Mouse (Mus musculus): Measurements from ENCODE around the gene Npas3.

The Npas3 gene

DNA sequence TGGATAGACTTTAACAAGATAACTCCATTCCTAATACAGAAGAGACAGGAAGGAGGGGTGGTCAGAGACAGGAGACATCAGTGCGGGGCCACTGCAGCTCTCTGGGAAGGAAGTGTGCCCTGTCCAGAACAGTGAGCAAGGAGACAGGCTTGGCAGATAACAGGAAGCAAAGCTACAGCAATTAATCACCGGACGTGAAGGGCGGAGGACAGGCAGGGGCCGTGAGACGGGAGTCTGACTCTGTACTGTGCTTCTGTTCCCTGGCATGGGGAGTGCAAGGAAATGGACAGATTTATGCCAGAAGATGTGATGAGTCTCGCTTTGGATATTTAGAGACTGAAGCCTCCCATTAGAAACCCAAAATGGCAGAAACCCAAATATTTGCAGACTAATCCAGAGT lies 47.3 kb downstream of the Npas3 start:
- no peak for DNase-seq (ENCODE audit: low spot score)

DNA sequence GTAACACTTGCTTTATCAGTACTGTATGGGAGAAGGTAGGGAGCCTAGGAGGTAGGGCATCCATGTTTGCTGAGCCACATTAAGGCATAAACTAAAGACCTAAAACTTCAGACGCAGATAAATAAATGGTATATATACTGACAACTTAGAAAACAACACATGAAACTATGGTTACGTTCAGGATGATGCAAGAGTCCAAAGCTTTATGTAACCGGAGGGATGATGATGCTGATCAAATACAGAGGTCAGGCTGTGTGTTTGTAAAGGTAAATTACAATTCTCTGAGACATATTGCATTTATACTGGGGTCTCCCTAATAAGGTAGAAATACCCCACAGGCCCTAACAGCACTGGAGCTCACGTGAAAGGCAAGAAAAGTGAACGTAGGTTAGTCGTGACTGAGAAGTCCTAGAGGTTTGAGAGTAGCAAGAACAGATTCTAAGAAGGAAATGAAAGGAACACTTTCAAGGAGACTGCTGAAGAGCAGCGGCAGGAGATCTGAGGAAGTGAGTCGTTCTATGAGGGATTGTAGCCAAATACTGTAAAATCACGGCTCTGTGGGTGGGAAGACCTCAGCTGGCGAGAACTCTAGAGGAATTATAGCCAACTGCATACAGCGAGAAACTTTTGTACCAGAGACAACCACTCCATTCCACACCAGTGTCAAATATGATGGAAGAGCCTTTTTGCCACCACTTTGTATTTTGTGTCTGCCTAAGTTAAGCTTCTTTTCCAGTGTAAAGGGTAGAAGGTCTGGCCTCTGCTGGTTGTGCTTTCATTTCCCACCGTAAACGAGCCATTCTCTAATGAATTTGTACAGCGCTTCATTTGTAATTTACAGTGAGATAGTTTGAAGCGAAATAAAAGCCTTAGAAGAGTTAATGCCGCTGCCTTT lies 49.7 kb downstream of the Npas3 start:
- no peak for DNase-seq (ENCODE audit: low spot score)

DNA sequence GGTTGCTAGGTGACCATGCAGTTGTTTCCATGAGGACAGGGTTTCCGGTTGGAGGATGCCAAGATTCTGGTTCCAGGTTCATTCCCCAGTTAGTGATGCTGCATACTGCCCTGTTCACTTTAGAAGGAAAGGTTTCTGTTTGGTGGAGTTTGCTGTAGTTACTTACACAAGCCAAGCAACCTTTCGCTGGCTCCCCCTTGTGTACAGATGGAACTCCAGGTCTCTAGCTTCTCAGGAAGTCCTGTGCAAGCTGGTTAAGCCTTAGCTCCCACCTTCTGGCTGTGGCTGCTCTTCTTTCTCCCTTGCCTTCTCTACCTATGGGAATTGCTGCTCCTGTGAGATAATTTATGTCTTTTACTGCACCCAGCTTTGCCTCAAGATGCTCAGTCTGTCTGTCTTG lies 52.5 kb downstream of the Npas3 start:
- no peak for DNase-seq (ENCODE audit: low spot score)

DNA sequence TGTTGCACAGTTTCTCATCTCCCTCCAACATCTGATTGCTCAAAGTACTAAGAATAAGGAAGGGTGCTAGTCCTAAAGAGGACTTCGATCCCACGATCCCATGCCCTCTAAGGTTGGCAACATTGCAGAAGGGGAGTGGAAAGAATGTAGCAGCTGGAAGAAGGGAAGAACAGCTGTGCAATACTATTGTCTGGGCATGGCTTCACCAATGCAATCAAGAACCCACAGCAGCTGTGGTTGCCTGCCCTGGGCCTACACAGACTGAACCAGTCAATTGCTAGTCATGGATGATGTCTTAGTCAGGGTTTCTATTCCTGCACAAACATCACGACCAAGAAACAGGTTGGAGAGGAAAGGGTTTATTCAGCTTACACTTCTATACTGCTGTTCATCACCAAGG lies 53.7 kb downstream of the Npas3 start:
- no peak for DNase-seq (ENCODE audit: low spot score)

DNA sequence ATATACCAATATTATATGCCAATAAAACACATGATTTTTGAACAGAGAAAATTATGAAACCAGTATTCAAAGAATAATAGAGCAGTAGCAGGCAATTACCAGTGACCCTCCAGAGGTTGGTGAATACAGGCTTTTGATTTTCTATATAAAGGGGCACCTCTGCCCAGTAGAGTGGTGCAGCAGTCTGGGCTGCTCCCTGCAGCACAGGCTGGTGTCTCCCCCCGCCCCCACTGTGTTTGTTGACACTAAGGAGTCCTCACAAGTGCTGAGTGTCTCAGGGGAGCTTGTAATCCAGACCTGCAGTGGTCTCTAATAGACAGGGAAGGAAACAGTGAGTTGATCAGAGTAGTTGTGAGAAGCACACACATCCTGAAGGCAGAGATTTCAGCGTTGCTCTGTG lies 68.2 kb downstream of the Npas3 start:
- DNase-seq (ENCODE audit: low spot score): no peak

DNA sequence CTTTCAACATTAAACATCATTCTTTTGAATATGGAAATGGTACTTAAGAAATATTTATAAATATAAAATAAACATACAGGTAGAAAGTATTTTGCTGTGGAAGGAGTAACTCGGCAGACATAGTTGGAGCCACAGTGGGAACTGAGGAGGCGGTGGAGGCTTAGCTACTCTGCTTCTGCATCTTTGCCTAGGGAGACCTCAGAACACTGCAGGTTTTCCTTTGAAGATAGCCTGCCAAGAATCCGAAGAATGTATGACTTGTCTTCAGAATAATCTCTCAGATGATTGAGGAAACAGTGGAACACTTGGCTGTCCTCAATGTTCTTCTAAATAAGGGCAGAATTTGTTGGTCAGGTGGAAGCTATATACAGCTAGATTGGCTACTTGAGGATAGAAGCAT lies 69.3 kb downstream of the Npas3 start:
- DNase-seq (ENCODE audit: low spot score): no peak

DNA sequence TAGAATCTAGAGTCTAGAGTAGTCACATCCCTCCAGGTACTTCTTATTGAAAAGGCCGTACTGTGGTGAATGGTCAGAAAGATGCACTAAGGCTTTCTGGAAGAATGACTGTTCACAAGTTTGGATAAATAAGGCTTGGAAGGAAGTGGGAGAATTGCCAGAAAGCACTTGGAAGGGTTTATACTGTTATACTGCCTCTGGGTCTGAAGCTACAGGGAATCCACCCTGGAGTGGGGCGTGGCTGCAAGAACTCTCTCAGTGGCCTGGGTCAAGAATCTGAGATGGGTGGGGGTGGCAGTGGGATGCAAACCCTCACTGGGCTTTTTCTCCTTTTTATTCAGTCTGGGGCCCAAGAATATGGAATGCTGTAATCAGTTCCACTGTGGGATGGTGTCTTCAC lies 72.0 kb downstream of the Npas3 start:
- no peak for DNase-seq (ENCODE audit: low spot score)

DNA sequence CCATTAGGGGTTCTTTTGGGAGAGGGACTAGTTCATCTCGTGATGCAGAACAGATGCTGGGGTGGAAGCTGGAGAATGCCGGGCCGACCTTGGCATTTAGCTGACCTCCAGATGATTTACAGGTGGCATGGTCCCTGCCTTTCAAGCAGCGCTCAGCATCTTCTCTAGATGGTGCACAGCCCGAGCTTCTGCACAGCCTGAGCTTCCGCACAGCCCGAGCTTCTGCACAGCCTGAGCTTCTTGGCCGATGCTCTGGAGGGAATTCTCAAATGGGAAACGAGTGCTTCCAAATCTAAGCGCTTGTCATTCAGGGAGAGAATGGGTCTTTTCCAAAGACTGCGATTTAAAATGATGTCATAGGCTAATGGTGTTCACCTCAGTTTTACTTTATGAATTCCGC lies 72.5 kb downstream of the Npas3 start:
- no peak for DNase-seq (ENCODE audit: low spot score)

DNA sequence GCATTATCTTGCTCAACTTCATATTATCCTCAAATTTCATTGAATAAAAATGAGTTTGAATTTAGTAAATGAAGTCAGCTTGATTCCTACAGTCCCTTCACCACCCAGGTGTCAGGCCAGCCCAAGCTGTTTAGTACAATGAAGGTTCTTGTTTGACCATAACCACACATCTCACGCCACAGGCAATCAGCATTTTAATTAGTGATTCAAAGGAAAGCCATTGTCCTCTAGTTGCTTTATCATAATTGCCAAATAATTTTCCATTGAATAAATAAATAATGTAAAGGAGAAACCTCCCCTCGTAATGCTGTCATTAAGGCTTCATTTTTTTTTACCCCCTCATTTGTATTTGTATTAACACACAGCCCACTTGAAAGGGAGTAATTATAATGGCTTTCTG lies 73.5 kb downstream of the Npas3 start:
- DNase-seq (ENCODE audit: low spot score): no peak

DNA sequence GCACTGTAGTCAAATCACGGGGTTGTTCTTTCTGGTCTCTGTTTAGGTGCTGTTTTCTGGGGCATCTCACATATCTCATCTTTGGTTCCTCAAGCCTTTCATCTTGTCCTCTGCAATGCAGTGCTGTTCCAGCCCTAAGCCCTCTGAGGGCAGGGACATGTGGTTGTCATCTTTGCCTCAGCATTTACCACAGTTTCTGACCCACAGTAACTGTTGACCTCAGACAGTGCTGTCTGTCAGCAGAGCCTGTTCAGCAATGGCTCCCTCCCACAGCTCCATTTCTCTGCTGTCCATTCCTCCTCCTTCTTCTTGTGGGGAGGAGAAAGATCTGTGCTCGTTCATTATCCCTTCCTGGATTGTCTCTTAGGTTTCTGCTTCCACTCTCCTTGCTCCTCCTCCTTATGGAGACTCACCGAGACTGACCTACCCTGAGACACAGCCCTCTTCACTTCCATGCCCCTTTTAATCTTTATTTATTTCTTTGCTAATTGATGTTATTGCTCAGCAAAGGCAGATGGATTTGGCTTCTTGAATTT lies 79.2 kb downstream of the Npas3 start:
- DNase-seq (ENCODE audit: low spot score): no peak

DNA sequence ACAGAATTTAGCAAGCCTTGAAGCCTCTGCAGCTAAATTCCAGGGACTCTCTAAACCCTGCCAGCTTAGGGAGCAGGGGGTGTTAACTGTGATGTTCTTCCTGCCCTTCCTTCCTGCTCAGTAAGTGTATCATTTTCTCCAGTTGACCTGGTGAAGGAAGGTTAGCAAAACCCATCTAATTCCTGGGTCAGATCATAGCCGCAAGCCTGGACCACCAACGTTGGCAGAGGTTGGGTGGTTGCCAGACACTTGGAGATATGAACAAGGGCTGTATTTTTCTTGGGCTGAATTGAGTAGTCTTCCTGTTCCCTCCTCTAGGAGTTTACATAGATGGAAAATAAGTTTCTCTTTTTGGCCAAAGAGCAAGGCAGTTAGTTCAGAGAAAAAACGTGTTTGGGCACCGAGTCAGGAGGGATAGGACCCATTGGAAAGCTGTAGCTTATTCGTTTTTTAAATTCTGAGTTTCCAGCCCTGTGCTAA lies 79.8 kb downstream of the Npas3 start:
- peak; percentile 61 for DNase-seq (ENCODE audit: low spot score)

DNA sequence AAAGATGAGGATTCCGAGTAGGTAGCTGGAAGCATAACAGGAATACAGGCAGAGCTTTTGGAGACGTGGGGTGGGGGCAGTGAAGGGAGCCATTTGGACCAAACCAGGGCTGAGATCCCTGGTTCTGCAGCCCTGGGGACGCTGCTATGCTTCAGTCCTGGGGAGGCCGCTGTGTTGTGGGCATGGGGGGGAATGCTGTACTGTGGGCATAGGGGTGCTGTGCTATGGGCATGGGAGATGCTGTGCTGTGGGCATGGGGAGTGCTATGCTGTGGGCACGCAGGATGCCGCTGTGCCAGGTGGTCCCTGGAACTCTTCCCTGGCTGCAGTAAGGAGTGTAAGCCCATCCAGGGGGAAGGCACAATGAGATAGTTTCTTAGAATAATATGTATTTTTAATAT lies 81.7 kb downstream of the Npas3 start:
- DNase-seq (ENCODE audit: low spot score): no peak

DNA sequence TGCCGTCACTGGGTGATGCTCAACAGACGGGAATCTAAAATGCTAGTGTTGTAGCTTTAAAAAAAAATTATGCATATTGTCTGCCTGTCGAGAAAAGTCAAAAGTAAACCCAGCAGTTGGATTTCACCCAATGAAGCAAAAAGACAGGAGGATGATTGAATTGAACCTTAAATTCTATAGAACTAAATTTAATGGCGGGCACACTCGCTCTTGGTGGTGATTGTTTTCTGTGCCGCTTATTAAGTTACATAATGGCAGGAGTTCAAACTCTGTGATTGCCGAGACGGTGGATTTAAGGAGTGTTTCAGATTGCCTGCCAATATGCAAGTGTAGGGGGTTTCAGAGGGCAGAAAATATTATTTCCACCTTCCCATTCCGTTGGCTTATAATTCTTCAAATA lies 82.9 kb downstream of the Npas3 start:
- no peak for DNase-seq (ENCODE audit: low spot score)

DNA sequence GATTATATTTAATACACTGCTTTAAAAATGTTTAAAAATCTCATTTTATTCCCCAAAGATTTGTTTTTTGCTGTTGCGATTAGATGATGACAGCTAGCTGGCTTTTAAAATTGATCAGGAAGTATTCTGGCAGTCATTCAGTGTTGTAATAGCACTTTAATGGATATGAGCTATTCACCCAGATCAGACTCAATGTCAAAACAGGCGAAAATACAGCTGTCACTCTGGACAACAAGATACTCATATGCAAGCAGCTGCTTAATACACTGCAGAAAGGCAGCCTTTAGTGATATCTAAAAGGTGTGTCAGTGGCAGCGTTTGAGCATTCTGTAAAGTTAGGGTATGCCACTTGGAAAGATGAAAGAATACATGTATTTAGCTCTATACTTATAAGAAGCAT lies 83.3 kb downstream of the Npas3 start:
- no peak for DNase-seq (ENCODE audit: low spot score)

DNA sequence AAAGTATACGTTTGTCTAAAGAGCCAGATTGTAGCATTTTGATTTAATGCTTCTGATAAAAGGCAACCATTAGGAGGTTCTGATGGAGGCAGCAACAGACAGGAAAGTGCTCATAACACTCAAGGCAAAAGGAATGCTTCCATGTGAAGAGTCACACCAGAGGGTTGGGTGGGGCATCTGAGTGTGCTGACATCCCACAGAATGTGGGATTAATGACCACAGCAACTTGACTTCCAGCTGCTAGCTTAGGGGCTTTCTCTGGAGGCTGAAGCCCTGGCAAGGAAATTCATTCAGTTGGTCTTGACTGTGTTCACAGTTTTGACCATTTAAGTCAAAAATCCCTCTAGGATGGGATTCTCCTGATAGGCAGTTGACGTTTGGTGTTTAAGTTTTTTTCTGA lies 84.8 kb downstream of the Npas3 start:
- DNase-seq (ENCODE audit: low spot score): no peak

DNA sequence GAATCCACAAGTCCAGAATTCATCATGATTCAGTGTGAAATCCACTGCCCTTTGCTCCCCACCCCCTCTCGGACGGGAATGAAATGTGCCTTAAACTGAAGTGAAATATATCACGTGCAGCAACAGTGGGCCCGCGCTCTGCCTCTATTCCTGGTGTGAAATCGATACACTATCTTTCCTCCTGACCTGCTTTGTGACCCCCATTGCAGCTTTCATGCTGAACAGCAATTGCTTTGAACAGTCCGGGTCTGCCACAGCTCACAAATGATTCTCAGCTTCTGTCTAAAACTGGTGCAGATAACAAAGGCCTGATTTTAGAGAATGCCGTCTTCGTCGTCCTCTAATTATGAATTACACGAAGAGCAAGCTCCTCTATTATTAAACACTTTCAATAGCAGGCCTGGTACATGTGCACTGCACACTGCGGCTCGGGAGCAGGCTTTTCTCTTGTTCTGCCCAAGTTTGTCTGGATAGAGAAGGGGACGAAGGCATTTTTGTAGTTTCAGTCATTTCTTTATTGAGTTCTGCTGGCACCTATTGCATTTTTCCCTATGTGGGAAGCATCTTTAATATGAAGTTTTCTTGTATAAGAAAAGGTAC lies 90.0 kb downstream of the Npas3 start:
- no peak for DNase-seq (ENCODE audit: low spot score)

DNA sequence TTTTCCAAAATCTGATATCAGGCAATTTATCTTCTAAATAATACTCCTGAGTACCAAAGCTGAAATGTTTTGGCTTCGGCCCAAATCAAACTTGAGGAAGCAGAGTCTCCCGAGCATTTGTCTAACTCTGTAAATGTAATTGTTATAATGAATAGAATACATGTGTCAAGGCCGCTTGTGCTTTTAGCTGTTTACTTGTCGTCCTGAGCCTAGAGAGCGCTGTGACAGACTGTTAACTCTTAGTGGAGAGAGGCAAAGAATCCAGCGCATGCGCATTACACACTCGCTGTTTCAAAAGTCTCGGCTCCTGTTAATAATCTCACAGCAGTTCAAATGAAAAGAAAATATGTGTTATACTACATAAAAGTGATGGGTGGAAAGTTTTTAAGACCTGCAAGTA lies 94.3 kb downstream of the Npas3 start:
- no peak for DNase-seq (ENCODE audit: low spot score)

DNA sequence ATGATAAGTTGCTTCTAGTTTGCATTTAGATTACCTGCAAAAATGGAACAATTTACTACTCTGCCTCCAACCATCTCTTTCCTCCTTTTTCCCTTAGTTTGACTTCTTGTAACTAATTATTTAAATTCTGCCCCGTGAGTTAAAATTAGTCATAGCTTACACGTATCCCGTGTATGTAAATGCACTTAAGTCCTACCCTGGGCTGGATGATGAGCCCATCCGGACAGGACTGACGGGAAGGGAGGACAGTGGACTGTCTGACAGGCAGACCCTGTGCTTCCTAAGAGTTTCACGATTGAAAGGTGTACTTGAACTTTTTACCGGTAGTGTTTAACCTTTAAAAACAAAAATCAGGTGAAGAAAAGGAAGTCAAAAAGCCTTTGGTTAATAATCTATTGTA lies 103.4 kb downstream of the Npas3 start:
- DNase-seq (ENCODE audit: low spot score): no peak

DNA sequence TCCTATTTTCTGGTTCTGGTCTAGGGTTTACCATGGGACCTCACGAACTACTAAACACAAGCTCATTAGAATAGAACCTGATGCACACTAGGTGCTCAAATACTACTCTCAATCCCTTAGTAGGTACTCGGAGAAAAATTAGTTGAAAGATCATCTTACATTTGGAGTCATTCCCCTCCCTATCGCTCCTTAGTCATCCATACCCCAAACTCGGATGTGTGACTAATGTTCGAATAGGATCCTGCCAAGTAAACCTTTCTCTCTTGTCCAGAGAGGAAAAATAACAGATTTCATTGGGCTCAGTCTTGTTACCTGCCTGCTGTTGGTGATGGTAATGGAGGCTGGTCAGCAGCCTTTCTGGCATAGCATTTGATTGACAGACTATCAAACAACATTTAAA lies 117.3 kb downstream of the Npas3 start:
- no peak for DNase-seq (ENCODE audit: low spot score)

DNA sequence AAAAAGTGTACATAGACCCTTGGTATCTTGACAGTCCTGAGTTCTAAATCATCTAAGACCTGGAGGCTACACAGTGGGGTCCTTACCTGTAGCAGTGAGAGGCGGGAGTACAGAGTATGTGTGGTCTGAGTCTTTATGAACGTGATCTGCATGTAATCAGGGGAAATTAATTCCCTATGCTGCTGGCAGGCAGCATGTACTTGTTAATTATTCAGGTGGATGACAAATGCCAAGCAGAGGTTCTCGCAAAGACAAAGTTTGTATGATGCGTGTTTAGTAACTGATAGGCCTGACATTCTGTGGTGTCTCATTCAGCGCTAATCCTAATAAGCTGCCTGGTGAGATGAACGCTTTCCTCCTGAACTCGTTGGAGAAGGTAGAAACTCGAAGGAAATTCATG lies 136.4 kb downstream of the Npas3 start:
- DNase-seq (ENCODE audit: low spot score): no peak

DNA sequence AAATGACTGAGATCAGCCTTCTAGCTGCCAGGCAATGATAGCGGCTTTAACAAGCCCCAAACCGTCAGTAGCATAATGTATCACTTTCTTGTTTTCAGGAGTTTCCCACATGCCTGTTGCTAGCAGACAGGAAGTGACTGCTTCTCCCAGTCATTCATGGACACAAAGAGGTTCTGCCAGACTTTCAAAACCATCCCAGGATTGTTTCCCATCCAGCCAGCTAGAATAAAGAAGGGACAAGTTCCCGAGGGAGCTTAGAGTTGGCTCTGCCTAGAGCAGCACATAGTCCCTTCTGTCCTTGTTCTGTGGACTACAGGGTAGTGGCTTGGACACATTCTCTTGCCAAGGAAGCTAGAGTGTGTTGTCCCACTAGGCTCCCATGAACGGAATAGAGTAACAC lies 157.4 kb downstream of the Npas3 start:
- DNase-seq (ENCODE audit: low spot score): no peak

DNA sequence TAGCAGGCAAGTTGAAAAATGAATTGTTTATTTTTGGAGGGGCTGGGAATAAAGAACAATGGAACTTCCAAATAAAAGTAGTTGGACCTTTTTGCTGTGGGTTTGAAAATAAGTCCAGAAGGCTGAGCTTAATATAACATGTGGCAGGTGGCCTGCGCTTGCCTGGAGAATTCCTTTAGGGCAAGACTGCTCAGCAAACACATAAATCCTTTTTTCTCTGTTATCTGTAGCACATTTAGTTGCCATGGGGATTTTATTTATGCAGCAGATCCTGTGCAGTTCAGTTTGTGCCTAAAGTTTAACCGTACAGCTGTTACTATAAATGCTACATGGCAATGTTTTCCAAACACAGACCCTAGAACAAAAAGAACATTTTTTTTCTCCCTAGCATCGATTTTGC lies 159.3 kb downstream of the Npas3 start:
- DNase-seq (ENCODE audit: low spot score): no peak

DNA sequence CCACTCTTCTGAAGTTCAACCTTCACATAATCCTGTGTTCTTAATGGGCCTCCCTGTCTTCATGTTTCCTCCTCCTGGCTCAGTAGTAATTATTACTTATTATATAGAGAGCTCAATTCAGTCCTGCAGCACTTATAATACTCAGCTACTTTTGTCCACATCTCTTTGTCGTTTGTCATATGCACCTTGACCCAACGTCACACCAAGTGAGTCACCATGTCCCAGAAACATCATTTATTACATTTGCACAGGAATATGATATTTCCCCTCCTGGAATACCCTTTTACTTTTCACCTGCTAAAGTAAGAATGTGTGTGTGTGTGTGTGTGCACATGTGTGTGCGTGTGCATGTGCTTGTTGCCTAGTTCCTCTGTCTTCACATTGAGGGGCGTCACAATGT lies 161.2 kb downstream of the Npas3 start:
- DNase-seq (ENCODE audit: low spot score): no peak

DNA sequence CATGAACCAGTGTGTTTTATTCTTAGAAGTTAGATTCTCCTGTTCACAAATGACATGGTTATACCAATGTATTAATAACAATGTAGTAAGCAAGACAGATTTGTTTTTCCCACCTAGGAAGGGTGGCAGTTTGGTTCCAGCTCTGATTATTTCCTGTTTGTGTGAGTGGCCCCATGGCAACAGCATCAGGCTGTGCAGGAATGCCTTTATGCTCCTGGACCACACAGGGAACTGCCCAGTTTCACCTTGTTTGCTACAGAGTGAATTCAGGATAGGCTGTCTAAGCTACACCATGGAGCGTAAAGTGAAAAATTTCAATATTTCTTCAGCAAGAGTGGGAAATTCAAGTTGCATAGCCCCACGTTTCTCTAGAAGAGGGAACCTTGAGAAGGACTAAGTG lies 162.2 kb downstream of the Npas3 start:
- DNase-seq (ENCODE audit: low spot score): no peak

All from testis, postnatal 10 days (tissue).